Mouse (Mus musculus): ENCODE data around the gene Emilin2.

The Emilin2 gene

DNA sequence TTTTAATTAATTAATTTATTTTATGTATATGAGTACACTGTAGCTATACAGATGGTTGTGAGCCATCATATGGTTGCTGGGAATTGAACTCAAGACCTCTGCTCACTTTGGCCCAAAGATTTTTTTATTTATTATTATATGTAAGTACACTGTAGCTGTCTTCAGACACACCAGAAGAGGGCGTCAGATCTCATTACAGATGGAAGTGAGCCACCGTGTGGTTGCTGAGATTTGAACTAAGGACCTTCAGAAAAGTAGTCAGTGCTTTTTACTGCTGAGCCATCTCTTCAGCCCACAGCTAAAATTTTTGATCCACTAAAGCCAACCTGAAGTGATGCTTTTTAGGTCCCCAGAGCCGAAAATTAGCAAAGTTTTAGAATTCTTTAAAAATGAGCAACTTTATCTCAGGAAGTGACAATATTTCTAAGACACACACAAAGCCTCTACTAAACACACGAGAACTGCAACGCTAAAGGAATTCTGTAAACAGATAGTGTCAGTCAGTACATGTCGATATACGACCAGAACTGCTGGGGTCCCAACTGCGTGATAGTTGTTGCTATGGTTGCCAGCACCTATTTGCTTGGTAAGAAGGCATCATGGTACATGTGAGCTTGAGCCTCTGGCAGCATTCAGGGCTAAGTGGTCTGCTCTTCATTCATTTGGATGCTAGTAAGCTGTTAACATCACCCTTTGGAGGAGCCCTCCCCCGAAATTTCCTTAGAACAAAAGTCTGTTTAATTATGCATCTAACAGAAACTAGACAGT lies 84.5 kb downstream of the Emilin2 start:
- no peak for DNase-seq

GRCm38 (mm10) chr17:71225091-71225490 lies 86.7 kb downstream of the Emilin2 start:
- peak; percentile 8 to 13 for DNase-seq

GRCm38 (mm10) chr17:71224521-71224920 lies 87.3 kb downstream of the Emilin2 start:
- DNase-seq = no peak

GRCm38 (mm10) chr17:71223676-71224075 lies 88.1 kb downstream of the Emilin2 start:
- no peak for DNase-seq

DNA sequence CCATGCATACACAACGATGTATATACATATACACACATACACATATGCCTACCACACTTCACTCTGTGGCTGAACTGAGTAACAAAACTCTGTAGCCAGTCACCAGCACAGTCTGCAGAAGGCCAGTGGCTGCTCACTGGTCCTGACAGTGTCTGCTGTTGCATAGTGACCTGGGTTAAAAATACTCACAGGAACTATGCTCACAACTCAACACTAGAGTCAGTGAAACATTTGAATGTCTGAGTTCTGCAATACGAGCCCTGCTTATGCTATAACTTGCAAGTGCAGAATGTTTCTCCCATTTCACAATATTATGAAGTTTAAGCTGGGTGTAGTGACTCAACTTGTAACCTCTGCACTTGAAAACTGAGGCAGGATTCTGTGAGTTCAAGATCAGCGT lies 90.4 kb downstream of the Emilin2 start:
- no peak for DNase-seq

DNA sequence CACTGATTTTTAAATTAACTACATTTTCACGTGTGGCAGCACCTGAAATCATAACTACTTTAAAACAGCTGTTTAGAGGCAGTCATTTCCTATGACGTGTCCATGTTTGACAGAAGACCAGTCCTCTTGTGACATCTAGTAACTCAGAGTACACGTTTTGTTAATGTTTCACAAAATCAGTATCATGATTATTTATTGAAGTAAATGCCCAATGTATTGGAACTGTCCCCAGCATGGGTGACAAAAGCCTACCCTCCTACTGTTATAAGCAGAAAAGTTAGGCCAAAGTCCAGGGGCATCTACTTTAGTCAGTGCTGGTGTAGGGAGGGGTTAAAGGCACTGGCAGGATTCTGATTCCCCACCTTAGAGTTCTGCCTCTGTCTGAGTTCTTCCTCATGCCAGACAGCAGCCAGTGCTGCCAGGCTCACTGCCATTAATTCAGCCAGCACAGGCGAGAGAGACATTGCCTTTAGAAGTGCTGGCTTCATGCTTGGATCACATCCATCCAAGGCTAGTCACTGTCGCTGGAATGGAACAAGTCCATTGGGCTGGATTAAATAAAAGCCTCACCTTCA lies 94.6 kb downstream of the Emilin2 start:
- DNase-seq = no peak

GRCm38 (mm10) chr17:71216263-71216662 lies 95.5 kb downstream of the Emilin2 start:
- DNase-seq = no peak

DNA sequence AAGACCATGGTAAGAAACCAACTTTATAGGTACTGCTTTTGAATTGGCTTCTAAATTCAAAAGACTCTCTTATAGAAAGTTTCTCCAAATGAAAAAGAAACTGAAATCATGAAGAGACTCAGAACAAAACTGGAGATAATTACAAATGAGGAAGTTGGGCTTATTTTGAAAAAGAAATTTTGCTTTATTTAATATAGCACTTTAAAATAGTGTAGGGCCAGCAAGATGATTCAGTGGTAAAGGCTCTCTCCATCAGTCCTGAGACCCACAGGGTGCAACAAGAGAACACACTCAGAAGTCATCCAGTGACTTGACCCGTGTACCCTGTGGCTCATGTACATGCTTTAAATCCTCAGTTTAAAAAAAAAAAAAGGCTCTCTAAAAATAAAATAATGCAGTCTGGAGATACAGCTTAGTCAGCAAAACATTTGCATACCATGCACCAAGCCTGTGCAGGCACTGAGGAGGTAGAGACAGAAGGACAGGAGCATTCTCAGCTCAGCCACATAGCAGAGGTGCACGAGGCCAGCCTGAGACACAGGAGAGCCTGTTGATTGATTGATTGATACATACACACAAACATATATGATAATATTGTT lies 96.4 kb downstream of the Emilin2 start:
- DNase-seq = no peak

DNA sequence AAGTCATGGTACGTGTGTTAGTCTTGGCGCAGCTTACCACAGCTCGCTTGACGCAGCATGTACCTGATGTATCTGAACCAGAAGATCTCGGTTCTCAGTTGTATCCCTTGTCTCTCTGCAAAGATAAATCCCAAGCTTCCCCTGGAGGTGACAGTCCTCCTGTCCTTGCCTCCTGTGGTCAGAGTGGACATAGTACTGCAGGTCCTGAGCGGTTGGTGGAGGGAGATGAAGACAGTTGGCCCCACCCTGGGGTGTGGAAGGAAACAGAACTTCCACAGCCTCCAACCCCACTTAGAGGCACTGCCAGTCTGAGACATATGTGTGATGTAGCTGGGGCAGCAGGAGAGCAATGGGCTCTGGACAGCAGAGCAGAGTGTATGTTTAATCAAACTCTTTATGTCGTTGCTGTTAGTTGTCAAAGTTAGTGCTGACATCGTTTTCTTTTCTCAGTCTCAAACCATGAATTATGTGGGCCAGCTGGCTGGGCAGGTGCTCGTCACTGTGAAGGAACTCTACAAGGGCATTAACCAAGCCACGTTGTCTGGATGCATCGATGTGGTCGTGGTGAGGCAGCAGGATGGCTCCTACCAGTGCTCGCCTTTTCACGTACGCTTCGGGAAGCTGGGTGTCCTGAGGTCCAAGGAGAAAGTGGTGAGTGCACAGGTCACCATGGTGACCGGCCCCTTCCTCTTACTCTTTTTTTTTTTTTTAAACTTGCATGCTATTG lies 97.1 kb downstream of the Emilin2 start:
- DNase-seq = no peak

GRCm38 (mm10) chr17:71213666-71214065 lies 98.1 kb downstream of the Emilin2 start:
- no peak for DNase-seq

GRCm38 (mm10) chr17:71211962-71212646 lies 99.7 kb downstream of the Emilin2 start:
- no peak for DNase-seq

DNA sequence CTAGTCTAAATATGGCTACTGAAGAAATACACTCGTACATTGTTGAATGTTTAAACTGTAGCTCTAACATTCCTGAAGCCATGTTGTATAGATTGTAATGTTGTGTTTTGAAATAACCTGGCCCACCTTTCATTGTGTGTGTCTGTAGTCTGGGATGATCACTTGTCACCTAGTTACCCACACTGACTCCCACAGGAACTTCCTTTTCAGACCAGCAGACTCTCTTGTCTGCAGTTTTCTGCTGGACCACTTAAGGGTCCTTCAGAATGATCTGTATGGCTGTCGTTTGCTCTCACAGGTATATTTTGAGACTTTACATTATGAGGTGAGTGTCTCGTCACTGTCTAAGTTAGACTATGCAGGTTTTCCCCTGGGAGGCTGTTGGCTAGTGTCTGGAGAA lies 101.8 kb downstream of the Emilin2 start:
- no peak for DNase-seq

DNA sequence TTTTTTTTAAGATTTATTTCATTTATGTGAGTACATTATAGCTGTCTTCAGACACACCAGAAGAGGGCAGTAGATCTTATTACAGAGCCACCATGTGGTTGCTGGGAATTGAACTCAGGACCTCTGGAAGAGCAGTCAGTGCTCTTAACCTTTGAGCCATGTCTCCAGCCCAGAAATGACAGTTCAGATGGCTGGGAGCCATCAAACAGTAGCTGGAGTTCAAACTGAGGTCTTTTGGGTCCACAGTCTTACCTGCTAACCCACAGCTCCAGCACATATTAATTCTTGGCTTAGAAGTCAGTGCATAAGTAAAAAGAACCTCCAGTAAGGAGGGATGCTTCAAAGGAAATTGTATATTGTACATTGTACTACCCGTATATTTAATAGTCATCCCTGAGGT lies 102.9 kb downstream of the Emilin2 start:
- no peak for DNase-seq

GRCm38 (mm10) chr17:71208376-71208775 lies 103.4 kb downstream of the Emilin2 start:
- DNase-seq = no peak

DNA sequence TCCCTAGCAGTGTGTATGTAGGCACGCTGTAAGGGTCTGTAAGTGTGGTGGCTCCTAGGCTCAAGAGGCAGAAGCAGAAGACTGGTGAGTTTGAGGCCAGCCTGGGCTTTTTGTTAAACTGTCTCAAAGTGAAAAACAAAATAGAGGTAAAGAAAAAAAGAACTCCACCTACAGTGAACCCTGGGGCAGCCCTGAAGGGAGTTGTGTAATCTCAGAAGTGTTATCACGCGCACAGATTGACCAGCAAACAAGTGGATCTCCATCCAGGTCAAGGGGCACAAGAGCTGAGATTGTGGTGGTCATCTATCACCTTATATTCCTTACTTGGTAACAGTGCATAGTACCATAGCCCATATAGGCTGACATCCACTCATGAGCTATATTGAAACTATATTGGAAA lies 104.5 kb downstream of the Emilin2 start:
- DNase-seq = no peak

- DNase-seq = no peak
Measured at GRCm38 (mm10) chr17:71206136-71206893, 105.5 kb downstream of the Emilin2 start.

DNA sequence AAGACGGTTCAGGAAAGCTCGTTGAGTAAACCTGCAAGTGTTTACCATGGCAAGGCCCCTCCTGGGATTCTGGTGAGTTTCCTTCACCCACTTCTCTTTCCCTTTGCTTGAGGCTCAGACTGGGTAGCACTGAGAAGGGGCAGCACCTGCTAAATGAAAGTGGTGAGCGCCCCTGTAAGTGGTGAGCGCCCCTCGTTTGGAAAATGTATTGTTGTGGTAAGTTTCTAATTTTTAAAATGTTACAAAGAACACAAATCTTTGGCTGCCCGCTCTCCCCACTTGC lies 107.0 kb downstream of the Emilin2 start:
- no peak for DNase-seq

GRCm38 (mm10) chr17:71203998-71204808 lies 107.6 kb downstream of the Emilin2 start:
- DNase-seq = no peak

All from cerebellum, adult 18-20 months (tissue).